Mouse (Mus musculus) left cerebral cortex, adult 18-20 months (tissue): ENCODE data around the gene Slc25a53. TPM values are rescaled to one million over a fixed set of nuclear protein-coding genes. Genes with fewer than 3 reads are reported as not detected.

Experiments used
- DNase-seq, 2 experiments: peaks; one replicate each; pipeline ENCODE4 v3.0.0; 2021 to 2022; ENCODE audit warnings: low spot score in 2 of 2, mixed read lengths in 1 of 2
- long read RNA-seq, 2 experiments: library from polyadenylated mRNA; stranded (forward); transcript quantifications; one replicate each; pipeline ENCODE4 v2.0.0; 2021
- total RNA-seq, 2 experiments: library from RNA; stranded (reverse); gene quantifications; 2 replicates each; pipeline ENCODE4 v1.2.3; 2021

Gene Slc25a53
- 10 to 100 TPM; 21.9 to 28.6 TPM for total RNA-seq
- long read RNA-seq, experiment 1, transcript Slc25a53-214 (2 exons, 2,567 nt) = major isoform, 9 of 24 reads
- long read RNA-seq, experiment 1, transcript Slc25a53-205 (7 exons, 1,737 nt) = minor isoform, 7 of 24 reads
- long read RNA-seq, experiment 1, partial matches to known transcripts = 1 of 24 reads
- long read RNA-seq, experiment 1, other reads (novel, unspliced or antisense) = 3 of 24 reads
- long read RNA-seq, experiment 2, partial matches to known transcripts = 0 of 7 reads
- long read RNA-seq, experiment 2, other reads (novel, unspliced or antisense) = 2 of 7 reads

DNA sequence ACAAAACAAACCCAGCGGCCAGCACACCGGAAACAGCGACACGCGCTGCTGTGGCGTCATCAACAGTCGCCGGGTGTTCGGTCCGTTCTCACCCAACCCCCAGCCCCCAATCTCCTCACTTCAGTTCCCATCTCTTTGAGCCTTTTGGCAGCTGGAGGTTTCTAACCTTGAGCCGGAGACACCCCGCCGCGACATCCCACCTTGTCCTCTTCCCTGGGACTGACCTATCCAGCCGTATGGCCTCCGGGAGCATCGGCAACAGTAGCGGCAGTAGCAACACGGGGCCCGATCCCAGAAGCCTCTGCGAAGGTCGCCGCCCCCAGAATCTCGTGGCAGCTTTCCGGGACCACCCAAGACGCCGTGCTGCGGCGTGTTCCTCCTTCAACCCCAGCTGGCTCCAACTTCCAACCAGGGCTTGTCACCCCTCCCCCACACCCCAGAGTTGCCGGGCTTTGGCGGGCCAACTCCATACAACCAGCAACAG is at the start of gene Slc25a53:
TSS of gene Slc25a53 (minus strand) at position 303 of the 484 bp plus-strand sequence.
- peak; percentile 80 to 83 for DNase-seq

DNA sequence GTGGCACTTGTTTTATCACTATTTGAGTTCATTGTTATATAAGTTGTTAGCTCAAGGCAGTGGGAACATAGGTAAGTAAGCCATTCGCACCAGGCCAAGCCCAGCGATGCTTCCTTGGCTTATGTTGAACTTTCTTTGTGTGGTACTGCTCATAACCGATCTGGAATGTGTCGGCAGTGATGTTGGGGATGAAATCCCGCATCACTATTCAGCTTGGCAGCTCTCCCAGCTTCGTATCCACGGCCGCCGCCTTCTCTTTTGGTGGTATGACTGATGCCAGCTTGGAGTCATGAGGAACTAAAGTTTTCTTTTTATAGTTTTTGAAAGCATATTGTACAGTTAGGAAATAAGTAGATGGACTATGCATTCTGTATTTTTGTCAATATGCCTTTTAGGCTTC is 25.1 kb upstream of the Slc25a53 start:
- peak; percentile 34 to 48 for DNase-seq

DNA sequence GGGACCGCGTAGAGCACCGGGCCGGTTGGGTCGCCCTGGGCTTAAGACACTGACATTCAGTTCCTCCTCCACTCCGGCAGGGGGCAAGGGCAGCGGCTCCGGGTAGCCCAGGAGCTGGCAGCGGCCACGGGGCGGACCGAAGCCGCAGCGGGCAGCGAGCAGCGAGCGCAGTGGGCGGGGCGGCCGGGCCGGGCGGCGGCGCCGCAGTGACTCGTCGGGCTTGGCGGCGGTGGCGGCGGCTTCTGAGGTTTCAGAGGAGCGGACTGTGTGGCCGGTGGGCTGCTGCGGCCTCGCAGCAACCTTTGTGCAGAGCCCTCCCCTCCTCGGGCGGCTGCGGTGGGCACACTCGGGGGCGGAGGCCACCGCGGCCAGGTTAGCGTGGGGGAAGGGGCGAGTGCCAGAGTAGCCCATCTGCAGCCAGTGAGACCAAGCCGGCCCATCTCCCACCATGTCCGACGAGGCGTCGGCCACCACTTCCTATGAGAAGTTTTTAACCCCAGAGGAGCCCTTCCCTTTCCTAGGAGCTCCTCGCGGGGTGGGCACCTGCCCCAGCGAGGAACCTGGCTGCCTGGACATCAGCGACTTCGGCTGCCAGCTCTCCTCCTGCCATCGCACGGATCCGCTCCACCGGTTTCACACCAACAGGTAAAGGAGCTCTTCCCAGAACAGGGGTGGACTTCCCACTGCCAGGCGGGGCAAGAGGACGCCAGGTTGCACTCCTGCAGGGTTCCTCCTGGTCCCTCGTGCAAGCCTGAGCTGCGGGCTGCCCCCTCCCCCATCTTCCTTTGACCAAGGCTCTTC is 11.5 kb upstream of the Slc25a53 start, which contains the start of gene Fam199x:
TSS of gene Fam199x (plus strand) at position 170 of the 801 bp plus-strand sequence.
- DNase-seq = peak; percentile 62 to 68

DNA sequence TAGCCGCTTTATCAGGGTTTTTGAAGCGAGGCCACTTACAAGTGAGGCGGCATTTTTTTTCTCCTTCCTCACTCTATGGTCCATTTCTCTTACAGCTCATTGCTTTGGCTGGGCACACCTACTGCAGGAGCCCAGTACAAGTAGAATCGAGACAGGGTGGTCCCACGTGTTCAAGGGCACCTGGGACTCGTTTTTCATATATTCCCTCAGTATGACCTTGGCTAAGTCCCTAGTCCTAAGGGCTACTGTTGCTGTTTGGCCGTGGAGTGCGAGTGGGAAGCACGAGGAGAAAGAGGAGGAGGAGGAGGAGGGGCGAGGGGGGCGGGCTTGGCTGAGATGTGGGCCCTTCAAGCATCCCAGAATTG is 10.9 kb upstream of the Slc25a53 start:
- peak in 1 of 2 experiments; percentile 5 for DNase-seq

DNA sequence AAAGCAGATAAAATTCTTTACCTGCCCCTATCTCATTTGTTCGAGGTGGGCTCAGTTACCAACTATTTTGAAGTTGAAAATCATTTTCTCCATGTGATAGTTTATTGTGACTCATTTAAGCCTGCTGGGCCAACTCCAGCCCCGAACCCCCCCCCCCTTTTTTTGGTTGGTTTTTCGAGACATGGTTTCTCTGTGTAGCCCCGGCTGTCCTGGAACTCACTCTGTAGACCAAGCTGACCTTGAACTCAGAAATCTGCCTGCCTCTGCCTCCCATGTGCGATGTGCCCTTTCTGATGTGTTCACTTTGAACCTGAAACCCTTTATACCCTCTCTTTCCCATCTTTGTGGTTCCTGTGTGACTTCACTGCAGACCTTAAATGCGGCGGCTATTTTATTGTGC is 400 bp upstream of the Slc25a53 start:
- DNase-seq = no peak

DNA sequence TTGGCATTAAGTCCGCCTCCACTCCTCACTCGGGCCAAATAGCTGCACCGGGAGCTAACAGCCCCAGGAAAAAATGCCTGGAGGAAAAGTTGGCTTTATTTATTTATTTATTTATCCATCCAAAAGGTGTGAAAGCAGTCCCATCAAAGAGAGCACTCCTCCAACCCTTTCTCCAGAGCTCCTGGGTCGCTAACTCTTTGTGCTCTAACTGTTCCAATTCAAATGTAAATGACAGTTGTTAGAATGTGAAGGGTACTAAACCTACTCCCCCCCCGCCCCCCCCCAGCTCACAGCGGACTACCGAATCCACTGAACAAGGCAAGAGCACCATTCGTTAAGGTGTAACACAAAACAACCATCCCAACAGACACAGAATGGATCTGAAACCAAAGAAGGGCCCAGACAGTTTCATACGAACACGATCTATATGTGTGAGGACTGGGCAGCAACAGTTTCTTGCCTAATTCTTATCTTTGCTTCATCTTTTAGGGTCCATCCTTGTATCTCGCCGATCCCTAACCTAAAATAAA is 567 bp downstream of the Slc25a53 start:
- no peak for DNase-seq

DNA sequence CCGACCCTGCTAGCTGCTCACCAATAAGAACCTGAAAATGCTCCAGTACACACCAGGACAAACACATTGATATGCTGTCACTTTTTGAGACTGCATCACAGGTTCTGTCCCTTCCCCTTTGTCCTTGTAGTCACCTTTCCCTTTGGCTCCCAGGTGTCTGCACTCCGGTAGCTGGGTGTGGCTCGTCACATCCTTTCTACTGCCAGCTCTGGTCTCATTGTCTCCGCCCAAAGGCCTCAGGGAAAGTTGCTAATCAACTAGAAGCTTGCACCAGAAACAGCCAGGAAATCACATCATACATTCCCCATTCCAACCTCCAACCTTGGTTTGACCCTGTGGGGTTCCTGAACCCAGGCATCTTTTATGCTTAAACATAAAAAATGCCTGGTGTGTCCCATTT is 3.8 kb downstream of the Slc25a53 start:
- no peak for DNase-seq

DNA sequence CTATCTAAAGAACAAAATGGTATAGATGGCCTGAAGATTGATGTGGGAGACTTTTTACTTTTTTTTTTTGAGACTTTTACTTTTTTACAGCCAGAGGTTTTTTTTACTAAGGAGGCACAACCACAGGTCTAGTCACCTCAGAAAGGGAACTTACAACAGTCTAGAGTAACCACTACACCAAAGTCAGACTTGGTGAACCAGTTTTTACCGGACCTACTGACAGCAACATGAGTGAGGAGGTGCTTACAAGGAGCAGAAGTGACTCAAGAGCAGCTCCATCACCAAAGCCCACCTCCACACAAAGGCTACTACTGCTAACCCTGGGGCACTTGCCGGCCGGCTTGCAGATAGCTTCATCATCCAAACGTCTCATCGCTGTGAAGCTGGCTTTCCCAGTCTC is 6.4 kb downstream of the Slc25a53 start:
- no peak for DNase-seq

DNA sequence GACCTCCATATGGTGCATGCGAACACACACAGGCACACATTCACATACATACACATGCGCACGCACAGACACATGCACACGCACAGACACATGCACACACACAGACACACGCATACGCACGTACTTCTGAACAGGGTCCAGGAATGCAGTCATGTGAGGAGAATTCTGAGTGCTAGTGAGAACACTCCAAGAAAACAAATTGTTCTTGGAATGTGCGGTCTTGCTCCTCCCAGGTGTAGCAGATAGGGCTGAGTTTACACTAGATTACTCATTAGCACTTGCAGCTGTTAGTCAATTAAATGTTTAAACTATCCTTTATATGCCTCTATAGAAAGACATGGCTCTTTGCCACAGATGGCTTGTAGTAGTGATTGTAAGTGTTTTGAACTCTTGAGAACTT is 7.2 kb downstream of the Slc25a53 start:
- no peak for DNase-seq

DNA sequence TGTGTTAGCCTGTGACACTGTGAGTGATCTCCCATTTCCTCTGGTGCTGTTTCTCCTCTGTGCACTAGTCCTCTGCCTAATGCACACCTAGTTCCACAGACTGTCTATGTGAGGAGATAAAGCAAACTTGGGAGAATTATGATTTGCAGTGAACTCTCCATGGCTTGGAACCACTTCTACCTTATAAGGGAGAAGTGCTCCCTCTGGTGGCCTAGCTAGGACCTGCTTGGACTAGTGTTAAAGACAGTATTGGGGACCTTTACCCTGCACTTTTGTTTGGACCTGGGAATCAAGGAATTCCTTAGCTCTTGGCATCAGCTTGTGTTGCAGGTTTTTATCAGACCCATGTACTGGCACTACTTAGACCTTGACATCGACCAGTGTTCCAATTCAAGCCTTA is 18.8 kb downstream of the Slc25a53 start:
- peak; percentile 47 to 58 for DNase-seq

DNA sequence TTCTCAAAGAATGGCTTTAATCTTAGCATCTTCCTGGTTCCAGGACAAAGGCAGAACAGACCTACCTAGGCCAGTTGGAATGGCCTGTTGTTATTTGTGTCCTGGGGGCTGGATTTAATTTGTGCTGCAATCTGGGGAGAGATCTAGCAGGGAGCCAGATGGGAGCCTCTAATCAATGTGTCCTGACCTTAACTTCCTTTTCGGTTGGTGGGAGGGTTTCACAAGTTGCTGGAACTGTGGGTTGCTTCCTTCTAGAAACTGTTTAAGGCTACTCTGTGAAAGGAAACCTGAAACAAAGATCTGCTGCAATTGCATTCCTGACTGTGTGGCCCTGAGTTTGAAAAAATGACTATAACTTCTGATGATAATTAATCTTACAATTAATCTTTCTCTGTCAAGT is 20.4 kb downstream of the Slc25a53 start:
- no peak for DNase-seq

DNA sequence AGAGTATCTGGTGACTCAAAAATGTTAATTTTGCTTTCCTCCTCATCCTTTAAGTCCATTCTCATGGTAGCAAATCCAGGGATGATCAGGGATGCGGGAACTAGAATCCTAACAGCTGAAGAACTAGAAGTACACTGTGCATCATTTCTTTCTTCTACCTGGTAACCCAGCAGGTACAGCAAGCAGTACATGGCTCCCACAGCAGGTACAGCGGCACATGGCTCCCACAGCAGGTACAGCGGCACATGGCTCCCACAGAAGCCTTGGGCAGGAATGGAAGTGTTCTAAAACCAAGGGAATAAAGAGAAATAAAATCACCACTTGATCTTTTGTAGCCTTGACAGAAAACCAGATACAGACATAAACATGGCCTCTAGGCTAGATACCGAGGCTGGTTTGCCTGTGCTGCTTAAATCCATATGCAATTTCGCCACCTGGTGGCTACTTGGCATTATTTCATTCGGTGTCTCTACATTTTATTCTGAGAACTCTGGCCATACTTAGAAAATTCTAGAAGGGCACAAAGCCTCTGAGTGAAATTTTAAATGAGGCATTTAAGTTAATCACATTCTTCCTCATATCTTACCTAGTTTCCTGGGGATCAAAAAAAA is 22.9 kb downstream of the Slc25a53 start:
- DNase-seq = peak; percentile 39 to 41

DNA sequence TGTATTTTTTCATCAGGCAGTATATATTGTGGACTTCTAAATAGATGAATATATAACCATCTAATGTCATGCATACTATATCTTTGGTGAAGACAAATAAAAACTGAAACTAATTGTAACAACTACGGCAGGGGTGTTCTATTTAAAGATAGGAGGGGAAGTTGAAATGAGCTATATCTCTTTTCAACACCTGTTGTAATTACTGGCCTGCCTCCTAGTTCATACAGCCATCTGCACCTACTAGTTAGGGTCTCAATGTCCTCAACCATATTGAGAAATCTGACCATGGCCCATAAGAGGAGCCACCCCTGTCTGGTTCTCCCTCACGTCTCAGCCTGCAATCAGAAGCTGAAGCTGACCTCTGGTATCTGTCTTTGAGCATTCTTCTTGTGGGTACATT is 41.8 kb downstream of the Slc25a53 start:
- DNase-seq = no peak

DNA sequence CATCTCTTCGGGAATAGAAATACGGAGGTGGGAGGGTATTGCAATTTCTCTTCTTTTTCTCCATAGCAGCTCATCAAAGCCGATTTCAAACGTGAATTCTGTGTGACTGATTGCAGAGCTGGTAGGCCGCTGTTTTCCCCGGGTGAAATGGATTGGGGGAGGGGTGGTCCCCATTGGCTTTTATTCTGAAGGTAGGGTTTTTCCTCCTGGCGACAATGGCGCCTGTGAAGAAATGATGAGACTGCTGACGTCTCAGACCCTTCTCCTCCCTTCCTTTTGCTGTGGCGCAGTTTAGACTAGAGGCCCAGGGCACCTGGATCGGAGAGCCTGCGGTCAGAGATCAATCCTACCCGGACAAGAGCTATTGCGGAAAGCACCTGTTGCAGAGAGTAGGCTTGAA is 44.5 kb downstream of the Slc25a53 start:
- peak in 1 of 2 experiments; percentile 13 for DNase-seq

DNA sequence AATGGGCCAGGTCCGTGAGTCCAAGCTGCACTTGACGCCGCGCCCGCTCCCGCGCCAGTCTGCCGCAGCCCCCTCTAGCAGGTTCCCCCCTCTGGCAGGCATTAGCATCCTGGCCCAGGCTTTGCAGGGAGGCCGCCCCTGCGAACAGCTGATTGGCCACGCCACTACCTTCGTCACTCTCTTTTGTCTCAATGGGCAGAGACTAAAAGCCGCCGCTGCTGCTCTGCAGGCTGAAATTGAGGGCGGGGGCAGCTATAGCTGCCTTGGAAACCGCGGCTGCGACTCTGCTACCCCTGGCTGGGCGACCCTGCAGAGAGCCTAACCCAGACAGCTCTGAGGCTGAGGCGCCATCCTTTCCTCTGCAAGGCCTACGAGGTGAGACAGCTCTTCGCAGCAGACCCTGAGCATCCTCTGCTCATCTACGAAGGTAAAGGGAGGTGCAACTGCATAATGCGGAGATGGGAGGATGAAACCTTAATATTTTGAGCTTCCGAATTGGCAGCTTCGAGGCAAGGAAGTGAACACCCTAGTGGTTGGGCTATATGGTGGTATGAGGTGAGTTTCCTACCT is 45.0 kb downstream of the Slc25a53 start, which contains the start of gene Zcchc18:
TSS of gene Zcchc18 (plus strand) at position 178 of the 570 bp plus-strand sequence.
- peak; percentile 76 to 86 for DNase-seq

DNA sequence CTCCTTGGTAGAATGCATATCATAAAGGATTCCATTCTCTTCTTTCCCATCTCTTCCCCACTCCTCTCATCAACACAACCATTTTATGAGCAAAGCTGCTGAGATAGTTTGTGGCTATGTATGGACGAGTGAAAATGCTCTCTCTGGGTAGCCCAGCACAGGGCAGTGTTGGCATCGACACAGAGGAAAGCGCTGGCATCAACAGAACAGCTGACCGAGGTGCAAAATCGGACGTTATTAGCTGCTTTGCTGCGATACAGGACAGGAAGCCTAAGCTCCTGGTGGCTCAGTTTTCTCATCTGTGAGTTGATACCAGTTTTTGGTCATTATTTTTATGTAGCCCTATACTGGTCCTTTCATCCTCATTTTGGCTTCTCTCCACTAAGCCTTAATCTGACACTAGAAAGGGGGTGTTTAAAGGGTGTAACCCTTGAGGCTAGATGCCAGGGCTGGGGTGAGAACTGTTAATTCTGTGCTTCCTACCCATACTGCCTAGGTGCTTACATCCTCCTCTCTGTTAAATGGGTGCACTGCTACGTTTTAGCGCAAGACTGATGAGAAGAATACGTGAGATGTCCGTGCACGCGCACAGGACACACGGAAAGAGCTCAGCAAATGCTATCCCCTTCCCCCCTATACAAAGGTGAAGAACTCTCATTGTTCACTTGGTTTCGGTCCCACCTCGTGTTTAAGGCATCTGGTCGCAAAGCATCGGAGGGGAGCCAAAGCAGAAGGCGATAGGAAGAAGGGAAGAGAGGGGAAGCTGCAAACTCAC is 45.7 kb downstream of the Slc25a53 start:
- DNase-seq = peak in 1 of 2 experiments; percentile 12

DNA sequence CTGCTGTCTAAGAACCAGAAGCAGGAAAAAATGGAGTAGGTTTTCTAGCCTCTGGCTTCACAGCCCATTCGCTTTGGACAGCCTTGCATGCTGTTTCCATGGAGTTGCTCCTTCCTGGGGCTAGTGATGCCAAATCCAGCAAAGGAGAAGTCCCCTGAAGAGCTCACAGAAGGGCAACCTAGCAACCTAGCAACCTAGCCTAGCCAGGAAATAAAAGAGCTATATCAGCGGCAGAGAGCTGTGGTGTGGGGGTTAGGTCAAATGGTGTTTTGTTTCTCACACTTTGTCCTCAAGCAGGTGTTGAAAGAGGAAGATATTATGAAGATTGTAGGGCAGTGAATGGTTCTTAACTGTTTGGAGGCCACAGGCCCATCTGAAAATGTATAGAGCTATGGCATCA is 46.8 kb downstream of the Slc25a53 start:
- DNase-seq = no peak

DNA sequence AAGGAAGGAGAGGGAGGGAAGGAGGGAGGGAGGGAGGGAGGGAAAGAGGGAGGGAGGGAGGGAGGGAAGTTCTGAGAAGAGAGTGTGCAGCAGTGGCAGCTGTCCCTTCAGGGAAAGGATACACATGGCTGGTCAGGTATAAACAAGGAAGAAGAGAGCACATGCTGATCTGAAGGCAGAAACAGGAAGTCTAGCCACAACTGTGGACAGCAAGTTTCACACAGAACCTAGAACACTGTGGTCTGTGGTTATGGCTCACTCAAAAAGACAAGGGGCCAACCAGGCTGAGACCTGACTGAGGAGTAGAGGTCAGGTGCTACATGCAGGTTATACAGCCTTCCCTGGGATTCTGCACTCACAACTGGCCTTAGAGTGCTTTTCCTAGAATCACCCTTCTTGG is 52.1 kb downstream of the Slc25a53 start:
- DNase-seq = no peak

DNA sequence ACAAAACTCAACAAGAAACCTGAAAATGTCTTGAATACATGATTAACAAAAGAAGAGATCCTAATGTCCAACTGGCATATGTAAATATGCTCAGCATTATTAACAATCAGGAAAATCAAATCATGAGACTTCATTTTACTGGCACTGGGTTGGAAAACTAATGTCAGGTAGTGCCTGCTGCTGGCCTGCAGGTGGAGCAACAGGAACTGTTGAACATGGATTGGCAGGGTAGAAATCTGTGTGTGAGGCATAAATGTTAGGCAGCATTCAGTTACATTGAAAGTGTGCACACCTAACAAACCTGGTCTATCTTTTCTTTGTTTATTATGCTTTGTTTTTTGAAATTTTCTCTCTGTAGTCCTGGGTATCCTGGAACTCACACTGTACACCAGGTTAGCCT is 59.5 kb downstream of the Slc25a53 start:
- DNase-seq = no peak

DNA sequence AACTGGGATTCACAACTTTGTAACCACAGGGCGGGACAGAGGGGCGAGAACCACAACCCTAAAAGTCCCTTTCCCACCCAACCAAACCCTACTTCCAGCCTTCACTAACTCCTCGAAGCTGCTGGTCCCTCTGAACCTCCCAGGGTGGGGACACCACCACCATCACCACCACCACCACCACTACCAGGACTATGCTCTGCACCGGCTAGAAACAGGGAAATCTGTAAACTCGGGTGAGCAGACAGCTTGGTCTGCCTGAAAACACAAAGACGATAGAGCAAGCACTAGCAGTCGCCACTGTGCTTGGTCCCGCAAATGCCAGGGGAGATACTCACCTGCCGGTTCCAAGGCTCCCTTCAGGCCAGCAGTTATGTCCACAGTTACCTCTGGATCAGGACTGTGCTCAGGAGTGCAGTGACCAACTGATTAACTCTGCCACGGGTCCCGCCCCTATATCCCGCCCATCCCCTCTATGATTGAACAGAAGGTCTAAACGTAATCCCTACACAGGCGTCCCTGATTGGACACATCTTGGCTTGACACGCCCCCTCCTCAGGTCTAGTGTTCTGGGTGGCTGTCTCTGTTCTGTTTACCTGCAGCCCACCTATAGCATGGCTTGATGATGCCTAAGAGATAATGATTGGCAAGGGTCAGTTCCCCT is 61.5 kb downstream of the Slc25a53 start, which contains the start of the genes Tmsb15l and Tmsb15b1:
TSS of gene Tmsb15l (minus strand) at position 446 of the 661 bp plus-strand sequence.
TSS of gene Tmsb15b1 (minus strand) at position 451 of the 661 bp plus-strand sequence.
- peak; percentile 40 to 51 for DNase-seq
